Mouse (Mus musculus): ENCODE data around the gene Rhpn2. TPM values are rescaled to one million over a fixed set of nuclear protein-coding genes. Genes with fewer than 3 reads are reported as not detected.

Rhpn2 gene
- polyA plus RNA-seq, 1 experiment from 2014 or later: 29.2 TPM

DNA sequence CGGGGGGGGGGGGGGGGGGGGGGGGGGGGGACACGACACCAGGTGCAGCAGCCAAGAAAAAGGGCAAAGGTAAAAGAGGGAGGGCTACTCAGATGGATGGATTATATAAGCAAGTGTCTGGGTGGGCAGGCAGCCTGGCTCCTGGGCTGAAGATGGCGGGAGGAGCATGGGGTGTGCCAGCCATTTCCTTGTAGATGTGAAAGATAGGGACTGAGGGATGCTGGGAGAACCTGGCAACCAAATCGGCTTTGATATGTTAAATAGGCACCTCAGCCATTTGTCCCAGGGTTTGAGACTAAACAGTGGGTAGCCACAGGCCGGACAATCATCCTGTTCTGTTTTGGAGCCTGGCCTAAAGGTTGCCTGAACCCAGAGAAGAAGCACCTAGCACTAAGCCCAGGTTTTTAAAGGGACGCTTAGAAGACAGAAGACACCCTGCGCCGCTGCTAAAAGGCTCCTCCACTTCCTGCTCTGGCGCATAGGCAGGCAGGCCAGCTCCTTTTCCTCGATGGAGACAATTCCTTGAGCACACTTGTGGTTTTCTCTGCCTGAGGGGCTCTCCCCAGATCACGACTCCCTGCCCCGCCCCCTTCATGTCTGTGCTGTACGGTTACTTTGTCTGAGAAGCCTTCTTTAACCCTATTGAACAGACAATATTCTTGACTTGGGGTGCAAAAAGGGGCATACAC lies 11.1 kb upstream of the Rhpn2 start:
- peak overlapping the region; percentile 35 for H3K4me2 ChIP-seq
- no peak for ATAC-seq (ENCODE audit: insufficient read depth, low FRiP score, low read depth)

DNA sequence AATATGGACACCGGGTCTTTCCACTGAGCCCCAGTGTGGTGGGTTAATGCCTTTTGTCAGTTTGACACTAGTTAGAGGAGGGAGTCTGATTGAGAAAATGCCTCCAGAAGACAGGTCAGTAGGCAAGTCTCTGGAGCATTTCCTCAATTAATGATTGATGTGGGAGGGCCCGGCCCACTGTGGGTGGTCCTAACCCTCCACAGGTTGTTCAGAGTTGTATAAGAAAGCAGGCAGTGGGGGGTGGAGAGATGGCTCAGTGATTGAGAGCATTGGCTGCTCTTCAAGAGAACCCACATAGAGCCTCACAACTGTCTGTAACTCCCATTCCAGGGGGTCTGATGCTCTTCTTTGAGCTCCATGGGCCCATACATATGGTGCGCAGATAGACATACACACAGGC lies 2.4 kb upstream of the Rhpn2 start:
- H3K4me3 ChIP-seq (replicated peaks): no peak overlapping the region
- H3K4me1 ChIP-seq: peaks cover 14% of the 10 kb centered on the region
- no peak overlapping the region for H3K4me2 ChIP-seq
- no peaks in the 10 kb centered on the region for H3K9me3 ChIP-seq
- 55% methylated on average over 3 of the region's 3 CpGs for whole genome bisulfite sequencing
- no peaks in the 10 kb centered on the region for H3K36me3 ChIP-seq
- no peak for ATAC-seq (ENCODE audit: insufficient read depth, low FRiP score, low read depth)
- no peak overlapping the region for H3K27ac ChIP-seq
- H3K9ac ChIP-seq: no peak overlapping the region
- H3K27me3 ChIP-seq (replicated peaks): no peaks in the 10 kb centered on the region

More for the DNA sequence above, 11.1 kb upstream of the Rhpn2 start:
- Histone ChIP-seq H3K4me1 (peaks cover 5% of the 10 kb centered on the region; the same call in 1 of the 2 replicates), H3K27ac (no peak overlapping the region), H3K27me3 (replicated peaks) (no peaks in the 10 kb centered on the region), H3K9me3 (no peaks in the 10 kb centered on the region), H3K4me3 (replicated peaks) (no peak overlapping the region), H3K9ac (no peak overlapping the region), H3K36me3 (no peaks in the 10 kb centered on the region)
- 7% methylated on average over 11 of the region's 13 CpGs for WGBS

DNA sequence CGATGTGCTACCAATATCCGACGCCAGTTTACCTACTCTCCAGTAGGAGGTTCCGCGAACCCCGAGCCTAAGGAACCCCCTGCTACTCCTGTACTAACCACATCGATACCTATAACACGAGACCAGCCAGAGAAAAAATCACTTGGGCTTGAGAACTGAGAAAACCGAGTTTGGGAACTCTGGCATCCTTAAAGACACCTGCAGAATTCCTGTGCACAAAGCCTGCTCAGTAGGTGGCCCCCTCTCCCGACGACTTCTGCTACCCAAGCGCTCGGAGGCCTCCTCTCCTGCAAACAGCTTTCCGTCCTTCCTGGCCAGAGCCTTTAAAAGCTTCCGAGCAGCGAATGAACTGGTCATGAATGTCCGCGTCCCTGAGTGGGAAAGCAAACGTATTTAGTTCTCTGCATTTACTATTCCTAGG lies 729 bp upstream of the Rhpn2 start:
- Histone ChIP-seq H3K4me1 (peaks cover 14% of the 10 kb centered on the region), H3K4me3 (replicated peaks) (peak overlapping the region; percentile 68), H3K9ac (peak overlapping the region; percentile 10; the same call in 1 of the 2 replicates), H3K4me2 (peak overlapping the region; percentile 99), H3K9me3 (no peaks in the 10 kb centered on the region), H3K36me3 (no peaks in the 10 kb centered on the region), H3K27ac (peak overlapping the region; percentile 81), H3K27me3 (replicated peaks) (0 out of 2 replicates have a peak, but pooled peaks cover 3% of the 10 kb centered on the region)
- ATAC-seq (ENCODE audit: insufficient read depth, low FRiP score, low read depth): no peak
- WGBS: 2% methylated on average over 19 of the region's 19 CpGs

DNA sequence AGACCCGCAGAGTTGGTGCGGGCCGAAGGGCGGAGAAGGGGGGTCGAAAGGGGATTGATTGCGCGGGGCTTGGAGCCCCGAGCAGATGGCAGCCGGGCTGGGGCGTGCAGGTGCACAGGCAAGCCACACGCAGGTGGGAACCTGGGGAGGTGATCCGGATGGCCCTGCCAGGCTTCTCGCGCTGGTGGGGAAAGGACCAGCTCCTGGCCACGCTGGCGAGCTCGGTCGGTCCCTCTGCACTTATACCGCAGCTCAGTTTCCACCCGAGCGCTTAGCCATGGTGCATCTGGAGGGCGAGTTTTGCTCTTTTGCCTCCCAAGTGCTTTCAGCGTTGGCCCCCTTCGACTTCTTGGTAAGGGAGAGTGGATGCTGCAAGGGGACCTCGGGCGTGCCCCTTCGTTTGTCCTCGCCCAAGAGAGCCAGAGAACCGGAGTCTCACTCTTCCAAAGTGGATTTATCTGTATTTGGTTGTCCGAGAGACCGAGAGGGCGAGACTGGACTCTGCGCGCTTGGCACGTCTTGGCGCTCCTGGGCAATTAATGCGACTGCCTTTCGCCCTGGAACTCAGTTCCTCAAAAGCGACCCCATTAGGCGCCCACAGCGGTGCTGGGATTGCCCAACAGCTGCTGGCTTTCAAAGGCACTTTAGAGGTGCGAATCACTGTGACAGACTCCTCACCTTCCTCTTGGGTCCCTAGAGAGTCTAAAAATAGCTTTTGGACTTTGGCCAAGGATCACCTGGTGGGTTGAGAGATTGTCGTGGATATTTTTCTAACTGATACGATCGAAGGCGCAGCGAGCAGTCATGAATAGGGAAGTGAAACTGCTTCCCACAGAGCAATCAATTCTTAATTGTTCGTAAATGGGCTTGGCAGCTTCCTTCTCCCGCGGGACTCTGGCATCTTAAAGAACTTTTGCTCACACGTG lies 820 bp downstream of the Rhpn2 start:
- Histone ChIP-seq H3K4me3 (replicated peaks) (peak overlapping the region; percentile 68), H3K27me3 (replicated peaks) (0 out of 2 replicates have a peak, but pooled peaks cover 3% of the 10 kb centered on the region), H3K9me3 (no peaks in the 10 kb centered on the region), H3K27ac (peak overlapping the region; percentile 80), H3K36me3 (no peaks in the 10 kb centered on the region), H3K4me1 (peaks cover 14% of the 10 kb centered on the region), H3K4me2 (peak overlapping the region; percentile 99), H3K9ac (peak overlapping the region; percentile 86)
- under 1% methylated on average over 51 of the region's 51 CpGs for WGBS
- no peak for ATAC-seq (ENCODE audit: insufficient read depth, low FRiP score, low read depth)

DNA sequence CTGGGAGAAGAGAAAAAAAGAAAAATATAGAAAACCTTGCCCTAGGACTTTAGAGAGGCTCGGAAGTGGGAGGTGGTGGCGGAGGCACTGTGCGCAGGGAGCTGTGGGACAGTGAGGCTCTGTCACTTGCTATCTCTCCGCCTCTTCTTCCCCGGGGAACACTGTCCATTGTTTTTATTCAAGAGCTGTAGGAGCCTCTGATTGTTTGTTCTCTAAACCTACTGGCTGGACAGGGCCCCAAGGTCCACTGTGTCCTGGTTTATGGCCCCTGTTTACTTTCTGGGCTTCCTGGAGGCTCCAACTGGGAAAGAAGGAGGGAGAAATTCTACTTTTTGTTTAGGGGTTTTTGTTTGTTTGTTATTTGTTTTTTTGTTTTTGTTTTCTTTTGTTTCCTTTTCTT lies 6.2 kb downstream of the Rhpn2 start:
- no peak for ATAC-seq (ENCODE audit: insufficient read depth, low FRiP score, low read depth)
- H3K4me1 ChIP-seq: 0 out of 2 replicates have a peak, but pooled peaks cover 5% of the 10 kb centered on the region
- H3K9ac ChIP-seq: no peak overlapping the region
- WGBS: 48% methylated on average over 5 of the region's 5 CpGs
- no peak overlapping the region for H3K4me2 ChIP-seq
- H3K27me3 ChIP-seq (replicated peaks): 0 out of 2 replicates have a peak, but pooled peaks cover 3% of the 10 kb centered on the region
- H3K27ac ChIP-seq: no peak overlapping the region
- H3K36me3 ChIP-seq: no peaks in the 10 kb centered on the region
- no peaks in the 10 kb centered on the region for H3K9me3 ChIP-seq
- H3K4me3 ChIP-seq (replicated peaks): no peak overlapping the region

DNA sequence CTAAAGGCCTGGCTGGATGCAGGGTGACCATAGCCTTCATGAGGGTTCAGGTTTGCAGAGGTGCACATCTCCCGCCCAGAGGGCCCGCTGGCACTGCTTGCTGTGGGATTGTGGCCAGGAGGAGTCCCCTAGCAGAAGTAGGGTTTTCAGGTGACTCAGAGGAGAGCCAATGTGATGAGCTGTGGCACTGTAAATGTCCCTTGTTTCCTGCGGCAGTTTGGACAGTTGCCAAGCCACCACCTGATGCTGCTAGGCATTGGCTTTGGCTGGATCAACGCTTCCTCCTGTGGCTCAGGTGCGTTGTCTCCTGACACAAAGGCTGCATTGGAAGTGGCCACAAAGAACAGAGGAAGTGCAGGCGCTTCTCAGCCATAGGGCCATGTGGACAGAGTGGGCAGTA lies 7.3 kb downstream of the Rhpn2 start:
- ATAC-seq (ENCODE audit: insufficient read depth, low FRiP score, low read depth): peak; percentile 51

GRCm38 (mm10) chr7:35342498-35342897 lies 8.5 kb downstream of the Rhpn2 start:
- ATAC-seq (ENCODE audit: insufficient read depth, low FRiP score, low read depth): no peak
- H3K36me3 ChIP-seq: no peaks in the 10 kb centered on the region

More for the DNA sequence above, 7.3 kb downstream of the Rhpn2 start:
- Histone ChIP-seq H3K9ac (no peak overlapping the region), H3K4me3 (replicated peaks) (no peak overlapping the region), H3K36me3 (no peaks in the 10 kb centered on the region), H3K9me3 (no peaks in the 10 kb centered on the region), H3K4me1 (0 out of 2 replicates have a peak, but pooled peaks cover 5% of the 10 kb centered on the region), H3K27ac (0 out of 2 replicates have a peak overlapping the region, but pooled peaks have one; percentile 31), H3K27me3 (replicated peaks) (0 out of 2 replicates have a peak, but pooled peaks cover 3% of the 10 kb centered on the region), H3K4me2 (no peak overlapping the region)
- WGBS: 64% methylated on average over 6 of the region's 6 CpGs

DNA sequence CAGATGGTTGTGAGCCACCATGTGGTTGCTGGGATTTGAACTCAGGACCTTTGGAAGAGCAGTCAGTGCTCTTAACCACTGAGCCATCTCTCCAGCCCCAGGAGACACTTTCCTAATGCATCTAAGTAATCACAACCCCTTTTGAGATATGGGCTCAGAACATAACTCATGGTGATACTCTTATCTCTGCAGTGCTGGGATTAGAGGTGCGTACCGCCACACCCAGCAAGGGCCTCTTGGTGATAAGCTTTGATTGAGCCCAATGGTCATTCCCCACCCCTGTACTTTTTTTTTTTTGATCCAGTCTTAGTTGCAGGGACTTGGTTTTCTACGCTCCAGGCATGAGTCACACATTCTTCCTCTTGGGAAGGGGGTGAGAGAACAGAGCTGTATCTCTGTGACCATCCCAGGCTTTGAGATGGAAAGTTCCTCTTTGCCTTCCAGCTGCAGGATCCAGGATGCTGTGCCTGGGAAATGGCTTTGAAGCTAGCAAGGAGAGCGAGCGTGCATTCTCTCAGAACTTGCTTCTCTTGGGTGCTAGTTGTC lies 10.9 kb downstream of the Rhpn2 start:
- Histone ChIP-seq H3K4me2 (no peak overlapping the region), H3K4me3 (replicated peaks) (no peak overlapping the region), H3K9ac (no peak overlapping the region), H3K36me3 (no peaks in the 10 kb centered on the region), H3K9me3 (no peaks in the 10 kb centered on the region), H3K27me3 (replicated peaks) (no peaks in the 10 kb centered on the region), H3K27ac (0 out of 2 replicates have a peak overlapping the region, but pooled peaks have one; percentile 35), H3K4me1 (peaks cover 9% of the 10 kb centered on the region; the same call in 1 of the 2 replicates)
- peak; percentile 15; the same call in 1 of the 2 replicates for ATAC-seq (ENCODE audit: insufficient read depth, low FRiP score, low read depth)
- 79% methylated on average over 5 of the region's 5 CpGs for WGBS

More at GRCm38 (mm10) chr7:35342498-35342897, 8.5 kb downstream of the Rhpn2 start:
- 46% methylated on average over 4 of the region's 4 CpGs for WGBS
- Histone ChIP-seq H3K27me3 (replicated peaks) (no peaks in the 10 kb centered on the region), H3K27ac (peak overlapping the region; percentile 9; the same call in 1 of the 2 replicates), H3K4me1 (peaks cover 5% of the 10 kb centered on the region; the same call in 1 of the 2 replicates), H3K9ac (no peak overlapping the region), H3K4me2 (no peak overlapping the region), H3K9me3 (no peaks in the 10 kb centered on the region), H3K4me3 (replicated peaks) (no peak overlapping the region)

GRCm38 (mm10) chr7:35347918-35348700 lies 14.1 kb downstream of the Rhpn2 start:
- Histone ChIP-seq H3K9ac (no peak overlapping the region), H3K27me3 (replicated peaks) (no peaks in the 10 kb centered on the region), H3K36me3 (no peaks in the 10 kb centered on the region), H3K4me1 (peaks cover 7% of the 10 kb centered on the region; the same call in 1 of the 2 replicates), H3K4me3 (replicated peaks) (no peak overlapping the region), H3K27ac (peak overlapping the region; percentile 69), H3K4me2 (no peak overlapping the region), H3K9me3 (no peaks in the 10 kb centered on the region)
- 46% methylated on average over 17 of the region's 18 CpGs for WGBS
- peak; percentile 75 for ATAC-seq (ENCODE audit: insufficient read depth, low FRiP score, low read depth)

DNA sequence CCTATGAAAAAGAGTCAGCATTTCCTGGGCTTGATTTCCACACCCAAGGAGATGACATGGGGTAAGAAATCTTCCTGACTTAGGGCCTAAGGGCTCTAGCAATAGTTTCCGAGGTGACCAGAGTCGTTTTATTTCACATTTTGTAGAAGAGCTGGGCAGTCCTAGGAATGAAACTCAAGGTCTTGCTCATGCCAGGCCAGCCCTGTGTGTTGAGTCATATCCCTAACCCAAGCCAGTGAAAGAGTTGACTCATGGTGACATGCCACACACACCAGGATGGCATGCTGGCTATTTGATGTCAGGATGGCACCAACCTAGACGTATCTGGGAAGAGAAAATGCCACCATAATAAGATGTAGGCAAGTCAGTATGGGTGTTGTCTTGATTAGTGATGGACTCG lies 15.1 kb downstream of the Rhpn2 start:
- H3K27ac ChIP-seq: peak overlapping the region; percentile 36; the same call in 1 of the 2 replicates
- no peak overlapping the region for H3K4me3 ChIP-seq (replicated peaks)
- no peaks in the 10 kb centered on the region for H3K27me3 ChIP-seq (replicated peaks)
- H3K9me3 ChIP-seq: no peaks in the 10 kb centered on the region
- no peak overlapping the region for H3K4me2 ChIP-seq
- 87% methylated on average over 4 of the region's 4 CpGs for WGBS
- peaks cover 7% of the 10 kb centered on the region; the same call in 1 of the 2 replicates for H3K4me1 ChIP-seq
- ATAC-seq (ENCODE audit: insufficient read depth, low FRiP score, low read depth): no peak
- H3K9ac ChIP-seq: no peak overlapping the region
- H3K36me3 ChIP-seq: no peaks in the 10 kb centered on the region

Measured in stomach, embryonic 15.5 days (tissue).